Mouse (Mus musculus): ENCODE measurements around the gene Mtmr2.
A peak's percentile ranks its signal among the peaks of the same experiment; 100 is the strongest.
"Not testable (repeated sequence)": the region's sequence is repeated elsewhere in the genome, so short reads cannot be mapped to it uniquely, and the experiment has no call there.

Gene Mtmr2

GRCm38 (mm10) chr9:13748404-13748797, at the start of gene Mtmr2:
TSS of gene Mtmr2 (plus strand) at chr9:13748410.
- DNase-seq = no peak

- no peak for DNase-seq
These were observed 49.0 kb upstream of the Mtmr2 start for GRCm38 (mm10) chr9:13699061-13699780.

- no peak for DNase-seq
These were observed 48.5 kb upstream of the Mtmr2 start for GRCm38 (mm10) chr9:13699781-13700116.

GRCm38 (mm10) chr9:13701773-13702172, 46.4 kb upstream of the Mtmr2 start:
- no peak for DNase-seq

DNA sequence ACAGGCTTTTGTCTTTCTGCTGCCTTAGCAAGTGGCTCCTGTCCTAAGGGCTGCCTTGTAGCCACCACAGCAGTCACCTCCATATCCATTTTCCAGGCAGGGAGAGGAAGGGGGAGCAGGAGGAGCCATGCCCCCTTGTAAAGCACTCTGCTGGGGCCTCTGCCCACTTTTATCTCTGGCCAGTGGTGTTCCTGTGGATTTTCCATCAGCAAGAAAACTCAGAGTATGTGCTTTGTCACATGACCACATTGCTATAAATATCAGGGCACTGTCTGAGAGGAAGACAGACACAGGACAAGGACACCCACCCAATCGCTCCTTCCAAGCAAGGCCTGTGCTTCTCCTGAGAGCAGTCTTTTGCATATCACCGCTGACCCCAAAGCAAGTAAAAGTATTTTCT, 45.1 kb upstream of the Mtmr2 start:
- no peak for DNase-seq

- DNase-seq = no peak
These were observed 43.3 kb upstream of the Mtmr2 start for GRCm38 (mm10) chr9:13704917-13705316.

GRCm38 (mm10) chr9:13707066-13707555, 41.1 kb upstream of the Mtmr2 start:
- DNase-seq = no peak

GRCm38 (mm10) chr9:13709436-13709835, 38.8 kb upstream of the Mtmr2 start:
- no peak for DNase-seq

GRCm38 (mm10) chr9:13715891-13716290, 32.3 kb upstream of the Mtmr2 start:
- not testable (repeated sequence) for DNase-seq

DNA sequence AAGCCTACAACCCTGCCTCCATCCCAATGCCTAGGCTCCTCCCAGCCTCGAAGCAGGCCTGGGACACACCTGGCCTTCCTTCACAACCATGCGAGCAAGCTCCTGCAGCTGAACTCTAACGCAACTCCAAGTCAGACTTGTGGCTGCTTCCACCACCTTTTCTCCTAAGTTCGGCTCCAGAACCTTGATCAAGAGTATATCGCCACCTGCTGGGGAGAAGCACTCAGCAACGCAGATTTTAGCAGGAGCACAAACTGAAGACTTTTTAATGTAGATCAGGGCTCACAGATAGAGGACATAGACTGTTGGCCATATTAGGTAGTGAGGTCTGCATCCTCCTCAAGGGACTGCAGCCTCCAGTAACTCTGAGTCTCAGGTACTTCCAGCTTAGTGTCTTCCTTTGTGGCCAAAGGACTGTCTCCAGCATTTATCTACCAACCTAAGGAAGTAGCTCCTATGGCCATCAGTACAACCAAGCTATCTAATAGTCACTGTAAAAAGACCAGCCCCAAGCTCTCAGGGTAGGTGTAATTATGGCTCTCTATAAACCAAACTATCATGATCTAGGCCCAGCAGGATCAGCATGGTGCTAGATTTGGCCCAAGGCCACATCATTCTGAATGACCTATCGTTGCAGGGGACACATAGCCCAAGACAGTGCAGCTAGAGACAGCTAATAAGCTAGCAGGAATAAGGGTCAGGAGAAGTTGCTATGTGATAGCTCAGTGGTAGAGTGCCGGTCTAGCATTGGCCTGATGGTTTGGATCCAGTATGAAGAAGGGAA, 31.7 kb upstream of the Mtmr2 start:
- DNase-seq = peak; percentile 88

DNA sequence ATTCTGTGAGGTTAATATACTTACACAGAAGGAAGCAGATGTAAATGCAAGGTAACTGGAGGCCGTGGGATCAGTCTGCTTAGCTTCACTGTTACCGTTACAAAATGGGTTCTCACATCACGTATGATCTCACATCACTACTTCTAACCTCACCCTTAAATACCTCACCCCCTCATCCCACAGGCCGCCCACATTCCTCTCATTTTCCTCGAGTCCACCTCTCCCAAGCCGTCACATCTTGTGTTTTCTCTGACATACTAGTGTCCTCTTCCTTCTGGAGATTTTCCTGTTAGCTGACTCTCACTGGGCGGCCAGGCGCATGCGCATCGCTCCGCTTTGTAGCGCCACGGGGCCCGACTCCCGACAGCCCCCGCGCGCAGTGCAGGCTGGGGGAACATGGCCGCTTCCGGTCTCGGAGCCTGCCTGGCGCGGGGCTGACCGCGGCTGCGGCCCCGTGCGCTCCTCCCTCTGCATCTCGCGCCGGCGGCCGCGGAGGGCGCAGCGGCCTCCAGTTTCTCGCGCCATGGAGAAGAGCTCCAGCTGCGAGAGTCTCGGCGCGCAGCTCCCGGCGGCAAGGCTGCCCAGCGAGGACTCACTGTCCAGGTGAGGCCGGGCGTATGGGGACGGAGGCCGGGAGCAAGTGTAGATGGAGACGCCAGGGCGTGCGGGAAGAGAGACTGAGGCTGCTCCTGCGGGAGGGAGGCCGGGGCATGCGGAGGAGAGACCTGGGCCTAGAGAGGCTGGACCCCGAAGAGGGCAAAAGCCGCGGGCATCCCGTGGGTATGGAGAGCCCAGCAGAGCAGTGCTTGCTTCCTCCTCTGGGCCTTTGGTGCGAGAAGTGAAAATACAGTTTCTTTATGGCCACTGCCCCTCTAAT, 826 bp downstream of the Mtmr2 start:
- peak; percentile 96 for DNase-seq

GRCm38 (mm10) chr9:13749675-13749998, 1.4 kb downstream of the Mtmr2 start:
- no peak for DNase-seq

DNA sequence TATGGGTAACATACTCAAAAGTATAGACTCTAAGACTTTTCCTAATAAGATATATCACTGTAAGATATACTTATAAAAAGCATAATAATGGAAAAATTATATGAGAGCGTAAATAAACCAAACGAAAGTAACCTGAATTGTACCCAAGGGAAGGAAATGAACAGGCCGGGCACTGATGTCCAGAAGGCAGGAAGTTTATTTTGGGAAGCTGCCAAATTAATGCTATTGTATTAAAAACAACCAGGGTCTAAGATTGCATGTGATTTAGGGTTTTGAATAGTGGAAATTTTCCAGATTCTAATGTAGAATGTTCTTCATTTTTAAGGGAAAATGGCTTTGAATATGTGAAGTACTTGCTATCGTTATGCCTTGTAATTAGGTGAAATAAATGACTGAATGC, 4.3 kb downstream of the Mtmr2 start:
- peak; percentile 16 for DNase-seq

GRCm38 (mm10) chr9:13760430-13760829, 12.2 kb downstream of the Mtmr2 start:
- DNase-seq = no peak

DNA sequence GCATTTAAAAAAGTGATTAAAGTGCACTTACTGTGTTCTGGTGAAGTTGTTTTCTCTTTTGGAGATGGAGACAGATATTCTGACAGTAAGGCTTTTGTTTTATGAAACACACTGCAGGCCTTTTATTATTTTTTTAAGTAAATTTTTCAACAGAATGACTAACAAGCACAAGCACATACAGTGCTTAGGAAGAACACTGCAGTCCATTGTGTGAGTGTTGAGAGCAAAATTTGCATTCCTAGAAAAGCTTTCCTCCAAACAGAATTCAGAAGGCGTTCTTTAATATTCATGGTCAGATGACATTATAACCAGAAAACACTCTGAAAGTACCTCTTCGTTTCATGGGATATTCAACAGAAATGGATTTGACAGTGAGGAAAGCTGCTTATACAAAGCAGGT, 17.4 kb downstream of the Mtmr2 start:
- DNase-seq = no peak

DNA sequence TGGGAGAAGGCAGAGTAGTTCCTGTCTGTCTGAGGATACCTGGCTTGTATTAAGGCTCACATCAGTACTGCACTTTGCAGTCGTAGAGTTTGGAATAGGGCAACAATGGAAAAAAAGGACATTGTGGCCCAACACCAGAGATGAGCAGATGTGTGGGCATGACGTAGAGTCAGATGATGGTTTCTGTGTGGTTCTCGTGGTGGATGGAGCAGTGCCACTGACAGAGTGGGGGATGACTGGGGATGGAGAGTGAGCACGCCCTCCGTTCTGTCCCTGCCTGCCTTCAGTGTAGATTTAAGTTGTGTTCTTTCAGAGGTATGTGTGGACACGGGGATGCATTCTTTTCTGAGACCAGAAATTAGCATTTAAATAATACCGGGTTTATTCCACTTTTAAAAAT, 18.4 kb downstream of the Mtmr2 start:
- DNase-seq = no peak

- no peak for DNase-seq
These were observed 26.5 kb downstream of the Mtmr2 start for GRCm38 (mm10) chr9:13774732-13775131.

DNA sequence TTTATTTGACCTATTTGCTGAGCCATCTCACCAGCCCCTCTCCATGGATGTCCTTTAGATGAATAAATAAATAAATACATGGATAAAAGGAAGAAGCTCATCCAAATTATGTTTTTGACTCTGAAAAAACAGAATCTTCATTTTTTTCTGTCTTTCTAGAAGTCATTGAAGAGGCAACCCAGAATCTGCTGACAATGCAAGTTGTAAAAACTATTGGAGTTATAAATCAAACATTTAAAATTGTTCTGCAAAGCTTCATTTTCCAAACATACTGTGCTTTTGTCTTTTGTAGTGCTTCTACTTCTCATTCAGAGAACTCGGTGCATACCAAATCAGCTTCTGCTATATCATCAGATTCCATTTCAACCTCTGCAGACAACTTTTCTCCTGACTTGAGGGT, 33.8 kb downstream of the Mtmr2 start:
- DNase-seq = no peak

GRCm38 (mm10) chr9:13790864-13791263, 42.7 kb downstream of the Mtmr2 start:
- DNase-seq = not testable (repeated sequence)

- DNase-seq = no peak
These were observed 46.1 kb downstream of the Mtmr2 start for GRCm38 (mm10) chr9:13794302-13794701.

- no peak for DNase-seq
These were observed 46.5 kb downstream of the Mtmr2 start for GRCm38 (mm10) chr9:13794756-13795155.

GRCm38 (mm10) chr9:13804480-13804879, 56.3 kb downstream of the Mtmr2 start:
- no peak for DNase-seq

GRCm38 (mm10) chr9:13806854-13807253, 58.6 kb downstream of the Mtmr2 start:
- no peak for DNase-seq

GRCm38 (mm10) chr9:13807657-13808056, 59.4 kb downstream of the Mtmr2 start:
- DNase-seq = no peak
